20 mouse cellular contexts compared by ENCODE assay signal in the genomic region with DNA sequence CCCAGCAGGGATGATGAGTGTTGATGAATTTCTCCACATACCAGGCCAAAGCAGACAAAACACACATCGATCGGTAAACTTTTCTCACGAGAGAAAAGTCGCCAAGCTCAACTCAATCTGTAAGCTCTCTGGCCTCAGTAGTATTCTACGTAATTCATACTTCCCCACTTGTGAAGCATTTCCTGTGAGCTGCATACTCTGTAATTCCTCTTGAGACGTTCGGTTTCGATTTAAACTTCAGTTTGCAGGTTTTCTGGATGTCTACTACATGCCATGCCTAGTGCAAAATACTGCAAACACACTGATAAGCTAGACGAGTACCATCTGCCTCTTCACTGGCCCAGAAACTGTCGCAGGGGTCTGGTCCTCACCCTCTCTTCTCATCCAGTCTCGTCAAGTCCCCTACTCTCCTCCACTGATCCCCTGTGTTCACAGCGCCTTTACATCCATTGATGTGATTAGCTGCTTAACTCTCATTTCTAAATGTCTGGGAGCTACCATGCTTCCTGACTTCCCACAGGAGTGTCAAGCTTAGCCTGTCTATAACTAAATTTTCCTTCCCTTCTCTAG. TPM values are rescaled to one million over a fixed set of nuclear protein-coding genes. Genes with fewer than 3 reads are reported as not detected.
DNase-seq lines count a peak whose midpoint lies in the region; TF ChIP-seq lines count a peak whose summit lies in the region.
"Had no signal": no experiment of that assay in that cellular context is flagged by ENCODE, and none has a peak within 500 bp of the region (broad histone marks: within the 10 kb centered on the region; RNA-seq: fewer than 3 reads in every experiment).

No protein-coding gene starts in this region.

- WGBS in spleen, adult 2 months = 26% methylated on average over 12 of the region's 12 CpGs
- WGBS in embryonic facial prominence, embryonic 10.5 days = 87% methylated on average over 12 of the region's 12 CpGs

- H3K9me3 ChIP-seq in embryonic facial prominence, embryonic 10.5 days = no peaks in the 10 kb centered on the region
- H3K9me3 ChIP-seq: embryonic facial prominence, embryonic 13.5 days; G1E; hindbrain, embryonic 13.5 days; neural tube, embryonic 12.5 days had no signal

- no peak for TF ChIP-seq CTCF in gastrocnemius, adult 2 months (IDR thresholded peaks at IDR 0.05)
- TF ChIP-seq CTCF in spleen, adult 2 months (IDR thresholded peaks at IDR 0.05; ENCODE audit: extremely low read depth, insufficient read depth, insufficient read length, insufficient replicate concordance) = no peak

- no peak for DNase-seq in gastrocnemius, adult 2 months
- DNase-seq in gastrocnemius, postnatal 10 days = no peak
- peak in 1 of 2 experiments; percentile 40 for DNase-seq in spleen, adult 2 months (ENCODE audit: low read depth in 1 of 2, low spot score in 2 of 2)
- no peak for DNase-seq in spleen, adult 18-20 months
- DNase-seq in induced T-regulatory cell, adult 2 months (ENCODE audit: low read depth) = peak; percentile 80
- DNase-seq in naive thymus-derived CD4-positive, alpha-beta T cell, adult 2 months (ENCODE audit: low read depth) = peak; percentile 80
- no peak for DNase-seq in embryonic facial prominence, embryonic 10.5 days (ENCODE audit: low spot score)
- DNase-seq in kidney, postnatal 25 days = no peak
- DNase-seq: adrenal gland, postnatal 25 days; gastrocnemius, postnatal 25 days; kidney, postnatal 14 days; layer of hippocampus, adult 9-11 months; lung, adult 2 months; right cerebral cortex, postnatal 25 days had no signal

- no peaks in the 10 kb centered on the region for H3K36me3 ChIP-seq in spleen, adult 2 months (ENCODE audit: control insufficient read depth, insufficient read depth, low read length)
- peaks cover 11% of the 10 kb centered on the region for H3K36me3 ChIP-seq in embryonic facial prominence, embryonic 10.5 days (replicated peaks)
- H3K36me3 ChIP-seq: embryonic facial prominence, embryonic 13.5 days; hindbrain, embryonic 13.5 days; neural tube, embryonic 12.5 days had no signal

- peaks cover 20% of the 10 kb centered on the region for H3K4me1 ChIP-seq in spleen, adult 2 months (ENCODE audit: control insufficient read depth, insufficient read depth, insufficient read length)
- H3K4me1 ChIP-seq in embryonic facial prominence, embryonic 10.5 days = peaks cover 31% of the 10 kb centered on the region

- intact Hi-C loops in gastrocnemius, adult 2 months (cut with DNase I) = no loop called here

- 0 out of 2 replicates have a peak, but pooled peaks have one; percentile 16 for TF ChIP-seq POLR2A in spleen, adult 2 months (IDR thresholded peaks at IDR 0.05; ENCODE audit: low read depth, low read length)

- peak overlapping the region; percentile 97; the same call in 1 of the 2 replicates for H3K27ac ChIP-seq in gastrocnemius, adult 2 months
- H3K27ac ChIP-seq in spleen, adult 2 months (ENCODE audit: insufficient read depth, low read length) = peak overlapping the region; percentile 91
- H3K27ac ChIP-seq in embryonic facial prominence, embryonic 10.5 days (replicated peaks) = no peak overlapping the region
- H3K27ac ChIP-seq: embryonic facial prominence, embryonic 13.5 days; hindbrain, embryonic 13.5 days; neural tube, embryonic 12.5 days had no signal

- H3K27me3 ChIP-seq in spleen, adult 2 months (ENCODE audit: control insufficient read depth, insufficient read depth, low read length) = no peaks in the 10 kb centered on the region
- H3K27me3 ChIP-seq in embryonic facial prominence, embryonic 10.5 days (replicated peaks; ENCODE audit: low read depth, poor library complexity, severe bottlenecking) = no peaks in the 10 kb centered on the region
- H3K27me3 ChIP-seq: embryonic facial prominence, embryonic 13.5 days; hindbrain, embryonic 13.5 days; neural tube, embryonic 12.5 days had no signal

- no peak overlapping the region for H3K4me3 ChIP-seq in gastrocnemius, adult 2 months
- H3K4me3 ChIP-seq in spleen, adult 2 months (ENCODE audit: extremely low read depth, insufficient read depth, insufficient read length) = 0 out of 2 replicates have a peak overlapping the region, but pooled peaks have one; percentile 26
- H3K4me3 ChIP-seq in embryonic facial prominence, embryonic 10.5 days = no peak overlapping the region
- H3K4me3 ChIP-seq: embryonic facial prominence, embryonic 13.5 days; hindbrain, embryonic 13.5 days; neural tube, embryonic 12.5 days had no signal

RNA-seq across cellular contexts. Expression of a gene that starts 2.2 kb away (rescaled TPM):
- total RNA-seq in gastrocnemius, adult 2 months (2021) = 100 to 1,000 TPM; 102 to 108 TPM
- 100 to 1,000 TPM; 131 to 152 TPM for total RNA-seq in gastrocnemius, postnatal 10 days (2021)
- polyA plus RNA-seq in spleen, adult 2 months (2012; rRNA removed) = 51.1 and 53.0 TPM in 2 replicates
- polyA plus RNA-seq in embryonic facial prominence, embryonic 10.5 days (2016; fragmentation: Nextera tagmentation; extraction: Ambion mirVana) = 262 and 263 TPM in 2 replicates

RNA-seq across cellular contexts. Expression of a gene that starts 41.5 kb away (rescaled TPM):
- total RNA-seq in gastrocnemius, adult 2 months (2021) = 1 to 10 TPM in 1 of 2 experiments, under 1 TPM in 1; 0.97 to 1.2 TPM
- 1 to 10 TPM; 1.2 to 1.4 TPM for total RNA-seq in gastrocnemius, postnatal 10 days (2021)
- polyA plus RNA-seq in spleen, adult 2 months (2012; rRNA removed) = 0.34 and 0.54 TPM in 2 replicates
- 2.0 and 3.1 TPM in 2 replicates for polyA plus RNA-seq in embryonic facial prominence, embryonic 10.5 days (2016; fragmentation: Nextera tagmentation; extraction: Ambion mirVana)
- total RNA-seq: common myeloid progenitor, adult 5-6 weeks; megakaryocyte, adult 5-6 weeks had no signal

RNA-seq across cellular contexts. Expression of a gene that starts 51.4 kb away (rescaled TPM):
- 100 to 1,000 TPM; 177 to 199 TPM for total RNA-seq in gastrocnemius, adult 2 months (2021)
- total RNA-seq in gastrocnemius, postnatal 10 days (2021) = 100 to 1,000 TPM; 209 to 239 TPM
- polyA plus RNA-seq in spleen, adult 2 months (2012; rRNA removed) = 46.3 and 60.2 TPM in 2 replicates
- 60.9 and 62.9 TPM in 2 replicates for polyA plus RNA-seq in embryonic facial prominence, embryonic 10.5 days (2016; fragmentation: Nextera tagmentation; extraction: Ambion mirVana)

RNA-seq across cellular contexts. Expression of a gene that starts 57.2 kb away (rescaled TPM):
- 1 to 10 TPM; 2.9 to 4.4 TPM for total RNA-seq in gastrocnemius, adult 2 months (2021)
- total RNA-seq in gastrocnemius, postnatal 10 days (2021) = 10 to 100 TPM; 20.0 to 25.5 TPM
- 57.5 and 89.5 TPM in 2 replicates for polyA plus RNA-seq in spleen, adult 2 months (2012; rRNA removed)
- polyA plus RNA-seq in embryonic facial prominence, embryonic 10.5 days (2016; fragmentation: Nextera tagmentation; extraction: Ambion mirVana) = 37.1 and 38.9 TPM in 2 replicates

RNA-seq across cellular contexts. Expression of a gene that starts 57.4 kb away (rescaled TPM):
- total RNA-seq in gastrocnemius, adult 2 months (2021) = 10 to 100 TPM; 18.6 to 24.3 TPM
- 10 to 100 TPM; 25.7 to 29.2 TPM for total RNA-seq in gastrocnemius, postnatal 10 days (2021)
- polyA plus RNA-seq in spleen, adult 2 months (2012; rRNA removed) = 23.6 and 25.7 TPM in 2 replicates
- 91.8 and 92.3 TPM in 2 replicates for polyA plus RNA-seq in embryonic facial prominence, embryonic 10.5 days (2016; fragmentation: Nextera tagmentation; extraction: Ambion mirVana)

Comparison
In these comparisons a context has a peak if more than half of its experiments do, and no peak if none do; other contexts are left out.
1. DNase-seq: peak in induced T-regulatory cell, adult 2 months (single experiment) and naive thymus-derived CD4-positive, alpha-beta T cell, adult 2 months (single experiment); none in gastrocnemius, adult 2 months (single experiment), gastrocnemius, postnatal 10 days (single experiment), spleen, adult 18-20 months (0 of 2), embryonic facial prominence, embryonic 10.5 days (single experiment) and kidney, postnatal 25 days (0 of 2).